Comparison of ENCODE assay signal across 25 mouse cellular contexts in the genomic region with DNA sequence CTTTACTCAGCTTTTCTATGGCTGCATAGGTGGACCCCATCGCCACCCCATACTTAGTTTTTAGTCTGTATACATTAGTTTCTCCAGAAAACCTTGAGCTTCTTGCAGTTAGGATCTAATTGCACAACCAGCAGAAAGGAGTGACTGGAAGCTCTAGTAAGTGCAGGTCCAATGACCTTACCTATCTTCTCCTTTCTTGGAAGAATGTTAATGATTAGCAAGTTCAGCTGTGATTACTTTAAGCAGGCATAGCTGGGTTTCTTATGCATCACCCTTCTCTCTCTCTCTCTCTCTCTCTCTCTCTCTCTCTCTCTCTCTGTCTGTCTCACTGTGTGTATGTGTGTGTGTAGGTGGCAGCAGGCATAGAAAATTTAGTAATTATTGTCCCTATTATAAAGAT. TPM values are rescaled to one million over a fixed set of nuclear protein-coding genes. Genes with fewer than 3 reads are reported as not detected.
"Had no signal": no experiment of that assay in that cellular context is flagged by ENCODE, and none has a peak within 500 bp of the region (broad histone marks: within the 10 kb centered on the region; RNA-seq: fewer than 3 reads in every experiment).

No protein-coding gene starts in this region.

- H3K27me3 ChIP-seq: hindbrain, embryonic 13.5 days; limb, embryonic 15.5 days; midbrain, embryonic 13.5 days; neural tube, embryonic 15.5 days had no signal

- H3K4me2 ChIP-seq: hindbrain, embryonic 13.5 days; limb, embryonic 15.5 days; midbrain, embryonic 13.5 days; neural tube, embryonic 15.5 days had no signal

- H3K9me3 ChIP-seq: hindbrain, embryonic 13.5 days; limb, embryonic 15.5 days; midbrain, embryonic 13.5 days; neural tube, embryonic 15.5 days had no signal

- H3K27ac ChIP-seq: hindbrain, embryonic 13.5 days; hindbrain, postnatal 0 days; limb, embryonic 15.5 days; liver, embryonic 14.5 days; midbrain, embryonic 13.5 days; neural tube, embryonic 15.5 days had no signal

- DNase-seq: layer of hippocampus, adult 9-11 months; layer of hippocampus, postnatal 36 days; lung, adult 2 months; lung, postnatal 36 days; right cerebral cortex, adult 18-20 months; right cerebral cortex, postnatal 4 days; spleen, adult 18-20 months; thymus, adult 2 months; thymus, postnatal 25 days had no signal

- H3K9ac ChIP-seq: hindbrain, embryonic 13.5 days; limb, embryonic 15.5 days; liver, embryonic 14.5 days; midbrain, embryonic 13.5 days; neural tube, embryonic 15.5 days had no signal

- H3K36me3 ChIP-seq: hindbrain, embryonic 13.5 days; limb, embryonic 15.5 days; midbrain, embryonic 13.5 days; neural tube, embryonic 15.5 days had no signal

- H3K4me1 ChIP-seq: hindbrain, embryonic 13.5 days; limb, embryonic 15.5 days; midbrain, embryonic 13.5 days; neural tube, embryonic 15.5 days had no signal

- ATAC-seq: hindbrain, postnatal 0 days; lung, postnatal 0 days; midbrain, embryonic 13.5 days had no signal

- H3K4me3 ChIP-seq: hindbrain, embryonic 13.5 days; limb, embryonic 15.5 days; midbrain, embryonic 13.5 days; neural tube, embryonic 15.5 days had no signal

RNA-seq across cellular contexts. Expression of gene Cldn34b2, which starts 23.7 kb away (rescaled TPM):
- total RNA-seq: hindbrain, postnatal 0 days; layer of hippocampus, adult 18-20 months; layer of hippocampus, postnatal 36 days; left cerebral cortex, adult 8-10 months; left cerebral cortex, postnatal 25 days; megakaryocyte progenitor cell, adult 5-6 weeks; midbrain, postnatal 0 days had no signal
- polyA plus RNA-seq: hindbrain, embryonic 13.5 days; hindbrain, postnatal 0 days; limb, embryonic 11.5 days; limb, embryonic 15.5 days; liver, embryonic 14.5 days; lung, adult 2 months; lung, postnatal 0 days; midbrain, embryonic 13.5 days; midbrain, postnatal 0 days; neural tube, embryonic 11.5 days; neural tube, embryonic 15.5 days; stomach, embryonic 14.5 days; thymus, adult 2 months; urinary bladder, adult 2 months had no signal

RNA-seq across cellular contexts. Expression of gene Magea2, which starts 58.4 kb away (rescaled TPM):
- total RNA-seq: hindbrain, postnatal 0 days; layer of hippocampus, adult 18-20 months; layer of hippocampus, postnatal 36 days; left cerebral cortex, adult 8-10 months; left cerebral cortex, postnatal 25 days; megakaryocyte progenitor cell, adult 5-6 weeks; midbrain, postnatal 0 days had no signal
- polyA plus RNA-seq: hindbrain, embryonic 13.5 days; hindbrain, postnatal 0 days; limb, embryonic 11.5 days; limb, embryonic 15.5 days; liver, embryonic 14.5 days; lung, adult 2 months; lung, postnatal 0 days; midbrain, embryonic 13.5 days; midbrain, postnatal 0 days; neural tube, embryonic 11.5 days; neural tube, embryonic 15.5 days; stomach, embryonic 14.5 days; thymus, adult 2 months; urinary bladder, adult 2 months had no signal
